Mouse (Mus musculus) brain, adult 2 months (tissue): ENCODE measurements around the gene Thop1.

Experiments used
- DNase-seq: peaks from one replicate; pipeline ENCODE4 v3.0.0; 2011; ENCODE audit warnings: low read depth, low spot score

Gene Thop1

GRCm38 (mm10) chr10:81106113-81106721 lies 36.4 kb downstream of the Thop1 start:
- DNase-seq = peak; percentile 83

GRCm38 (mm10) chr10:81112946-81113345 lies 43.1 kb downstream of the Thop1 start:
- no peak for DNase-seq

GRCm38 (mm10) chr10:81119625-81120024 lies 49.8 kb downstream of the Thop1 start:
- no peak for DNase-seq

- DNase-seq = no peak
Measured at GRCm38 (mm10) chr10:81120650-81121049, 50.8 kb downstream of the Thop1 start.

GRCm38 (mm10) chr10:81122889-81123288 lies 53.1 kb downstream of the Thop1 start:
- no peak for DNase-seq

GRCm38 (mm10) chr10:81123500-81123899 lies 53.7 kb downstream of the Thop1 start:
- DNase-seq = peak; percentile 68
